Mouse (Mus musculus): Measurements from ENCODE around the gene Flt3l.

DNA sequence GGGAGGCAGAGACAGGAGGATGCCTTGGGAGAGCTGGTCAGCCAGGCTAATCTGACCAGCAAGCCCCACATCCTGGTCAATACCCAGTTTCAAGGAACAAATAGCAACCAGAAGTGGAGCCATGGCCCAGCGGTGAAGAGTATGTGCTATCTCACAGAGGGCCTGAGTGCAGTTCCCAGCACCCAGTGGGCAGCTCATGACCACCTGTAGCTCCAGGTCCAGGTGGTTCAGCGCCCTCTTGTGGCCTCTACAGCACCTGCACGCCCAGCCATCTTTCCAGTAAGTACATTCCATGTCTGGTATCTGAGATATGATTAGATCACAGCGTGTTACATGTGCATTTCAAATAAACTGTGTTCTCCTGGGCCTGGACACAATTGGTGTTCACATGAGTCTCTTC, 50.1 kb downstream of the Flt3l start:
- no peak for TF ChIP-seq POLR2A (IDR thresholded peaks at IDR 0.05; ENCODE audit: low read depth, low read length)
- TF ChIP-seq CTCF (IDR thresholded peaks at IDR 0.05; ENCODE audit: extremely low read depth, insufficient read length, insufficient replicate concordance, low read depth, low read length): no peak
